Mouse (Mus musculus): ENCODE measurements around the gene Psmg4.

The Psmg4 gene

DNA sequence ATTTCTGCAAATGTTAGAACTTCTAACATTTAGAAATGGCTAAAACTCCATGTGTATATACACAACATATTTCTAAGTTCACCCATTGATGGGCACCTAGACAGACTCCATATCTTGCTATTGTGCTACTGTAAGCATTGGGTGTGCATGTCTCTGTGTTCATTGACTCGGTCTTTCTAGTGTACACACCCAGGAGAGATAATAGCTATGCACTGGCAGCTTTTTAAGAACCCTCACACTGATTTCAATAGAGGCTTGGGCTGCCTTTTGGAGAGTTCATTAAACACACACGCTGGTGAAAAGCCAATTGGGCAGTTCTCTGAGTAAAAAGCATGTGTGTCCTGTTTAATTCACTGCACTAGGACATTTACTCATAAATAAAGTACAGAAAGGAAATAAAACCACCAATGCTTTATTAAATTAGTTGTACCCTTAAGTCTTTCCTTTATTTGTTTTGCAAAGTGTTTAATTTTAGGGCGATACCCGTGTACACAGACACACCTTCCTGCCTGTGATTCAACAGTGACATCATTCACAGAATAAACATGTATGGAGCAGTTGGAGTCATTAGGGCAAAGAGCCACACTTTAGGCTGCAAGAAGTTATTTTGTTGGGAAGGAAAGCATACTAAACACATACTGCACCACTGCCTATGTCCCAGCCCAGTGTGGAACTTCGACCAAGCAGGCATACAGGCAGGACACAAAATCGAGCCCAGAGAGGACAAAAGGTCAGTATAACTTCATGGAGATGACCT, 45.1 kb downstream of the Psmg4 start:
- no peak for DNase-seq

- DNase-seq, result no peak
These were observed 48.6 kb downstream of the Psmg4 start for GRCm38 (mm10) chr13:34211261-34211775.

DNA sequence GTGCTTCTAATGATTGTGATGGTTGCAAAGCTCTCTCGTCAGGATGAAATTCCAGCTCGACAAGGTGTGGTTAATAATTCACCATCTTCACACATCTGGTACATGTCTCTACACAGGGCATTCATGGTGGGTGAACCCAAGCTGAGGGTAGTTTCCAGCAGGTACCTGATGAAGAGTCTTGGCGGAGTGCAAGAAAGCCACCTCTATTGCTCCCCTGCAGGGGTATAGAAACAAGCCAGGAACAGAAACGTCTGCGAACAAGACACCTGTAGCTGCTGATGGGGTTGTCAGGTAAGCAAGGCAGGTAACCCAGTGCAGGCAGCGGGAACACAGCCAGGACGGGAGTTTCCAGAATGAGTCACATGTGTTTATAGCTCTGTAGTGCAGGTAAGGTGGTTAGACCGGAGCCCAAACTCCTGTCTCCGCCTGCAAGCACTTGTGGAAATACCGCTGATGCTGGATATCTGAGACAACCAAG, 50.0 kb downstream of the Psmg4 start:
- DNase-seq, result no peak

GRCm38 (mm10) chr13:34214855-34215254, 52.1 kb downstream of the Psmg4 start:
- DNase-seq, result no peak

DNA sequence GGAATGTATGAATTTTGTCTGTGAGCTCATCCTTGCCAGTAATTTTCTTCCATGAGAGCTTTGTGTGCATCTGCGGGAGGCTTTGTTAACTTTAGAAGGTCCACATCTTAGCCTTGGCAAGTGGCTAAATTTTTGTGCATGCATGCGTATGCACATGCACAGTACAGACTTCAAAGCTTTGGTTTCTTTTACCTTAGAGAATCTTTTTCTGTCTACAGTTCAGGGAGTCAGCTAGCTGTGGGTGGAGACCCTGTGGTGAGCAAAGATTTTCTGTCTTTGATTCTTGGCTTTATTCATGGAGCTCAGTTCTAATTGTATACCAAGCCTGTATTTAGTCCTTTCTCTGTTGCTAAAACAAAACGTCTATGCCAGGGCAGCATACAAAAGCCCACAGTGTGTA, 56.0 kb downstream of the Psmg4 start:
- no peak for DNase-seq

DNA sequence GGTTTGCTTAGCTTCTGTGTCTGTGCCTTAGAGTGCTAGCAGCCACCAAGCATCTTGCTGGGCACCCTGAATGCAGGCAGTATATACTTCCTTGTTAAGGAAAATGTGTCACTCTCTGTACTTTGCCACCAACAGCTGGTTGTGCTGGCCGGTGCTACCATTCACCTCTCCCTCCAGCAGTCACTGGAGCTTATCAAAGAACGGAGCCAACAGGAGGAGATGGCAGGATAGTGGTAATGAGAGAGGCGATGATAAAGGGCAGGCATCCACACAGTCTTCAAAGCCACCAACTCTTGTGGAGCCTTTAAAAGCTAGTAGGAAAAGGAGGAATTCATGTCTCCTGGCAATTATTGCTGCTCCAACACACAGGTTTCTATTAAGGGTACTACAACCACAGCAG, 57.0 kb downstream of the Psmg4 start:
- no peak for DNase-seq

GRCm38 (mm10) chr13:34222985-34223384, 60.2 kb downstream of the Psmg4 start:
- peak; percentile 61 for DNase-seq

DNA sequence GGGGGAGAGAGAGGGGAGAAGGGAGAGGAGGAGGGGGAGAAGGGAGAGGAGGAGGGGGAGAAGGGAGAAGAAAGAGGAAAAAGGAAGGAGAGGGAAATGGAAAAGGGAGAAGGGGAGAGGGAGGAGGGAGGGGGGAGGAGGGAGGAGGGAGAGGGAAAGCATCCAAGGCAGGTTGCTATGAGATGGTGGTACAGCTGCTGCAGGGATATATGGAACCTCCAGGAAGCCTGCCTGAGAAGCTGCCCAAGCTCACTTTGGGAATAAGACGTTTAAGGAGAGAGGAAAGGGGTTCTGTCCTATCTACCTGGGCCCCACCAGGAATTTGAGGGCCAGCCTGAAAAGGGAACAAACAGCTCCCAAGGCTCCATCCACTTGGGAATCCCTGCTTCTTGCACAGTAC, 64.2 kb downstream of the Psmg4 start:
- no peak for DNase-seq
